Comparison of ENCODE assay signal across 34 mouse cellular contexts in genomic region chr2:131873376-131873775, GRCm38 (mm10). TPM values are rescaled to one million over a fixed set of nuclear protein-coding genes. Genes with fewer than 3 reads are reported as not detected.
A peak's percentile ranks its signal among the peaks of the same experiment; 100 is the strongest.
DNase-seq lines count a peak whose midpoint lies in the region; ATAC-seq and TF ChIP-seq lines count a peak whose summit lies in the region.
"Had no signal": no experiment of that assay in that cellular context is flagged by ENCODE, and none has a peak within 500 bp of the region (broad histone marks: within the 10 kb centered on the region; RNA-seq: fewer than 3 reads in every experiment).

No protein-coding gene starts in this region.

- no peaks in the 10 kb centered on the region for H3K27me3 ChIP-seq in liver, adult 2 months (ENCODE audit: control insufficient read depth, insufficient read depth, low read length)
- H3K27me3 ChIP-seq in midbrain, embryonic 11.5 days (ENCODE audit: control insufficient read depth, insufficient read depth, low read length): no peaks in the 10 kb centered on the region
- H3K27me3 ChIP-seq: CH12.LX; forebrain, embryonic 13.5 days; hindbrain, embryonic 12.5 days; hindbrain, embryonic 15.5 days had no signal

- no peak overlapping the region for H3K4me3 ChIP-seq in liver, adult 2 months (ENCODE audit: insufficient read depth, low read depth, low read length)
- H3K4me3 ChIP-seq in midbrain, embryonic 11.5 days (ENCODE audit: low read depth, low read length): no peak overlapping the region
- H3K4me3 ChIP-seq: forebrain, embryonic 10.5 days; forebrain, embryonic 13.5 days; gastrocnemius, adult 2 months; hindbrain, embryonic 12.5 days; hindbrain, embryonic 15.5 days had no signal

- peaks cover 16% of the 10 kb centered on the region for H3K4me1 ChIP-seq in liver, adult 2 months (ENCODE audit: control insufficient read depth, insufficient read depth, low read length)
- H3K4me1 ChIP-seq in midbrain, embryonic 11.5 days (ENCODE audit: control insufficient read depth, insufficient read depth, low read length): no peaks in the 10 kb centered on the region
- H3K4me1 ChIP-seq: forebrain, embryonic 10.5 days; forebrain, embryonic 13.5 days; hindbrain, embryonic 12.5 days; hindbrain, embryonic 15.5 days had no signal

- TF ChIP-seq CTCF in liver, adult 2 months (IDR thresholded peaks at IDR 0.05; ENCODE audit: low read depth, low read length): no peak

- H3K27ac ChIP-seq in liver, adult 2 months (replicated peaks; ENCODE audit: insufficient read depth, low read depth, low read length): no peak overlapping the region
- no peak overlapping the region for H3K27ac ChIP-seq in midbrain, embryonic 11.5 days (ENCODE audit: low read depth, low read length)
- H3K27ac ChIP-seq: forebrain, embryonic 10.5 days; forebrain, embryonic 13.5 days; gastrocnemius, adult 2 months; hindbrain, embryonic 12.5 days; hindbrain, embryonic 15.5 days had no signal

- peak; percentile 57 for DNase-seq in adrenal gland, postnatal 10 days
- DNase-seq in adrenal gland, postnatal 4 days (ENCODE audit: low spot score in 2 of 2): no peak
- DNase-seq in liver, adult 2 months (ENCODE audit: extremely low read depth, low read depth, low spot score): peak; percentile 66
- DNase-seq in liver: no peak
- peak; percentile 55 for DNase-seq in NIH3T3 (ENCODE audit: low read depth)
- peak; percentile 14 to 16 for DNase-seq in adrenal gland, postnatal 36 days
- DNase-seq in urinary bladder, adult 2 months (ENCODE audit: low spot score): no peak
- no peak for DNase-seq in midbrain, embryonic 11.5 days (ENCODE audit: low spot score, missing footprints)
- DNase-seq: B cell, adult 2 months; cerebellum, adult 11-12 months; cerebellum, adult 9-10 months; cerebellum, postnatal 14 days; gastrocnemius, adult 2 months; gastrocnemius, postnatal 14 days had no signal

- TF ChIP-seq POLR2A in liver, adult 2 months (IDR thresholded peaks at IDR 0.05; ENCODE audit: extremely low read depth, insufficient read depth, low read length): no peak

- 76% methylated on average over 1 of the region's 1 CpGs for WGBS in liver, adult 2 months
- WGBS in midbrain, embryonic 11.5 days: 84% methylated on average over 1 of the region's 1 CpGs

- no peak for ATAC-seq in midbrain, embryonic 11.5 days (ENCODE audit: low FRiP score)
- ATAC-seq: activated CD4-positive, CD25-positive, alpha-beta regulatory T cell, adult 4 months; forebrain, embryonic 13.5 days; forebrain, embryonic 16.5 days; intestine, postnatal 0 days had no signal

- no peak overlapping the region for H3K4me2 ChIP-seq in midbrain, embryonic 11.5 days
- H3K4me2 ChIP-seq: forebrain, embryonic 13.5 days; heart, embryonic 11.5 days; hindbrain, embryonic 12.5 days; hindbrain, embryonic 15.5 days had no signal

- no peaks in the 10 kb centered on the region for H3K79me2 ChIP-seq in liver, adult 2 months (ENCODE audit: control insufficient read depth, insufficient read depth, low read length)

- no peaks in the 10 kb centered on the region for H3K9me3 ChIP-seq in midbrain, embryonic 11.5 days (ENCODE audit: control insufficient read depth, low read length)
- H3K9me3 ChIP-seq: forebrain, embryonic 13.5 days; hindbrain, embryonic 12.5 days; hindbrain, embryonic 15.5 days had no signal

- H3K36me3 ChIP-seq in liver, adult 2 months (ENCODE audit: control insufficient read depth, insufficient read depth, low read length): no peaks in the 10 kb centered on the region
- H3K36me3 ChIP-seq in midbrain, embryonic 11.5 days (ENCODE audit: control insufficient read depth, insufficient read depth, low read length): no peaks in the 10 kb centered on the region
- H3K36me3 ChIP-seq: forebrain, embryonic 10.5 days; G1E; hindbrain, embryonic 12.5 days; hindbrain, embryonic 15.5 days had no signal

- no peak overlapping the region for H3K9ac ChIP-seq in liver, adult 2 months (ENCODE audit: low read depth, low read length)
- H3K9ac ChIP-seq in midbrain, embryonic 11.5 days (ENCODE audit: low read length): no peak overlapping the region
- H3K9ac ChIP-seq: forebrain, embryonic 13.5 days; hindbrain, embryonic 12.5 days; hindbrain, embryonic 15.5 days had no signal

RNA-seq across cellular contexts. Expression of gene Erv3, which starts 13.8 kb away (rescaled TPM):
- not detected for total RNA-seq in adrenal gland, postnatal 10 days (2021)
- not detected for total RNA-seq in adrenal gland, postnatal 4 days (2021)
- not detected in 2 replicates for total RNA-seq in liver, adult 2 months (2014; rRNA removed)
- not detected in 2 replicates for polyA plus RNA-seq in liver, adult 2 months (2012; rRNA removed)
- total RNA-seq in adrenal gland, postnatal 36 days (2021): not detected
- 0.33 and 0.37 TPM in 2 replicates for polyA plus RNA-seq in urinary bladder, adult 2 months (2012; rRNA removed)
- polyA plus RNA-seq in midbrain, embryonic 11.5 days (2014; fragmentation: Nextera tagmentation; extraction: Ambion mirVana): not detected in 2 replicates
- total RNA-seq: CH12.LX; gastrocnemius, adult 2 months; gastrocnemius, postnatal 14 days; heart, adult 8-10 months; heart, postnatal 25 days; hematopoietic stem cell, adult 5-6 weeks had no signal
- polyA plus RNA-seq: activated CD4-positive, CD25-positive, alpha-beta regulatory T cell, adult 4 months; embryonic facial prominence, embryonic 11.5 days; embryonic facial prominence, embryonic 14.5 days; forebrain, embryonic 10.5 days; forebrain, embryonic 13.5 days; forebrain, embryonic 16.5 days; heart, embryonic 11.5 days; heart, embryonic 14.5 days; heart, postnatal 0 days; hindbrain, embryonic 12.5 days; hindbrain, embryonic 15.5 days; intestine, embryonic 14.5 days; intestine, postnatal 0 days had no signal

RNA-seq across cellular contexts. Expression of gene Prnp, which starts 36.4 kb away (rescaled TPM):
- 10 to 100 TPM; 75.0 to 75.3 TPM for total RNA-seq in adrenal gland, postnatal 10 days (2021)
- 10 to 100 TPM; 69.2 to 71.6 TPM for total RNA-seq in adrenal gland, postnatal 4 days (2021)
- total RNA-seq in liver, adult 2 months (2014; rRNA removed): 24.7 and 31.5 TPM in 2 replicates
- 20.4 and 22.0 TPM in 2 replicates for polyA plus RNA-seq in liver, adult 2 months (2012; rRNA removed)
- 100 to 1,000 TPM in 1 of 2 experiments, 10 to 100 TPM in 1; 90.8 to 126 TPM for total RNA-seq in adrenal gland, postnatal 36 days (2021)
- 161 and 189 TPM in 2 replicates for polyA plus RNA-seq in urinary bladder, adult 2 months (2012; rRNA removed)
- polyA plus RNA-seq in midbrain, embryonic 11.5 days (2014; fragmentation: Nextera tagmentation; extraction: Ambion mirVana): 27.2 and 29.7 TPM in 2 replicates

RNA-seq across cellular contexts. Expression of gene Prn, which starts 36.4 kb away (rescaled TPM):
- not detected for total RNA-seq in adrenal gland, postnatal 10 days (2021)
- not detected for total RNA-seq in adrenal gland, postnatal 4 days (2021)
- not detected in 2 replicates for total RNA-seq in liver, adult 2 months (2014; rRNA removed)
- polyA plus RNA-seq in liver, adult 2 months (2012; rRNA removed): not detected in 2 replicates
- total RNA-seq in adrenal gland, postnatal 36 days (2021): under 1 TPM in 1 of 2 experiments, not detected in 1; 0.13 TPM
- polyA plus RNA-seq in urinary bladder, adult 2 months (2012; rRNA removed): 0.07 TPM in 1 of 2 replicates, not detected in the other
- not detected in 2 replicates for polyA plus RNA-seq in midbrain, embryonic 11.5 days (2014; fragmentation: Nextera tagmentation; extraction: Ambion mirVana)
- total RNA-seq: CH12.LX; G1E; gastrocnemius, postnatal 14 days; gastrocnemius, postnatal 4 days; hematopoietic stem cell, adult 5-6 weeks had no signal
- polyA plus RNA-seq: activated CD4-positive, CD25-positive, alpha-beta regulatory T cell, adult 4 months; brain, embryonic 14.5 days; embryonic facial prominence, embryonic 11.5 days; embryonic facial prominence, embryonic 14.5 days; forebrain, embryonic 10.5 days; forebrain, embryonic 13.5 days; forebrain, embryonic 16.5 days; G1E; heart, embryonic 11.5 days; heart, embryonic 14.5 days; heart, postnatal 0 days; hindbrain, embryonic 12.5 days; hindbrain, embryonic 15.5 days; intestine, embryonic 14.5 days; intestine, postnatal 0 days had no signal

Comparison
In these comparisons a context has a peak if more than half of its experiments do, and no peak if none do; other contexts are left out.
1. DNase-seq: peak in adrenal gland, postnatal 10 days (single experiment), liver, adult 2 months (single experiment), NIH3T3 (single experiment) and adrenal gland, postnatal 36 days (2 of 2); none in adrenal gland, postnatal 4 days (0 of 2), liver (single experiment), urinary bladder, adult 2 months (single experiment) and midbrain, embryonic 11.5 days (single experiment).